Mouse (Mus musculus): ENCODE measurements around the gene Dtd2.

- TF ChIP-seq CTCF (IDR thresholded peaks at IDR 0.05; ENCODE audit: control insufficient read depth, insufficient read depth, insufficient replicate concordance, low read depth, low read length): no peak
- no peak for TF ChIP-seq POLR2A (IDR thresholded peaks at IDR 0.05; ENCODE audit: control insufficient read depth, low read depth, low read length)
Observed at GRCm38 (mm10) chr12:52012159-52012558, 5.9 kb upstream of the Dtd2 start.

All from testis, adult 2 months (tissue).